Mouse (Mus musculus) telencephalon, adult 2 months (tissue): Measurements from ENCODE around the gene Cyp39a1.

Experiments
- DNase-seq: peaks from one replicate; pipeline ENCODE4 v3.0.0-alpha.2; 2011; ENCODE audit warnings: low read depth, low spot score

The Cyp39a1 gene

GRCm38 (mm10) chr17:43758607-43759259 is 91.5 kb downstream of the Cyp39a1 start:
- no peak for DNase-seq

DNA sequence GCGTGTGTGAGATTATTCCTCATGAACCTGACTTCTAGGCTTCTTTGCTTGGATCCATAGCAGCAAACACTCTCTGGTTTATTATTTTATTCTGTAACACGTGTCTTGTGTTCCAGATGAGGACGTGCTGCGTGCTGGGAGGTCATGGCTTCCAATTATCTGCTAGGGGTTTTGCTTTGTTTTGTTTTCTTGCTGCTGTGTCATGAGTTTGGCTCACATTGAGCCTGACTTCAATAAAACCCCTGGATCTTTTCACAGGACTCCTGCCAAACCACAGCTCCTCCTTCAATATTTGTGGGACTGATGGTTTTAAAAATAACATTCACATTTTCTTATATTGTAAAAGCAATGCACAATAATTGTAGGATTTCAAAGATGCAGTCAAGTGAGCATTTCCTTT is 117.3 kb downstream of the Cyp39a1 start:
- no peak for DNase-seq

DNA sequence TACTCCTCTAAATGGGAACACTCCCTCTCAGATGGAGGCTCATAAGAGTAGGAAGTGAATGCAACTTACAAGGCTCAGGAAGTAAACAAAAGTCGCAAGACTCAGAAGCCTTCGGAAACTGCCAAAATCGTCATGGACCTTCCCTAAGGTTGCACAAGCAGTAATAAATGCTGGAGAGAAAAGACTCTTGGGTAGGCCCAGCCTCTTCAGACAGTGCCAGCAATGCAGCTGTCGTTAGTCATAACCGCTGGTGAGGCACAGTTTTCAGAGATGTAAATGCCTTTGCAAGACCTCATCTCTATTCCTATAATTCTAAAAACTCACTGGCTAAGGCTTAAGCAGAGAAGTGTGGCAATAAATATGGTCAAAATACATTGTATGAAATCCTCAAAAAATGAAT is 121.0 kb downstream of the Cyp39a1 start:
- no peak for DNase-seq

GRCm38 (mm10) chr17:43789376-43789775 is 122.2 kb downstream of the Cyp39a1 start:
- DNase-seq, result no peak

- peak; percentile 62 for DNase-seq
Measured at GRCm38 (mm10) chr17:43791751-43792150, 124.5 kb downstream of the Cyp39a1 start.

DNA sequence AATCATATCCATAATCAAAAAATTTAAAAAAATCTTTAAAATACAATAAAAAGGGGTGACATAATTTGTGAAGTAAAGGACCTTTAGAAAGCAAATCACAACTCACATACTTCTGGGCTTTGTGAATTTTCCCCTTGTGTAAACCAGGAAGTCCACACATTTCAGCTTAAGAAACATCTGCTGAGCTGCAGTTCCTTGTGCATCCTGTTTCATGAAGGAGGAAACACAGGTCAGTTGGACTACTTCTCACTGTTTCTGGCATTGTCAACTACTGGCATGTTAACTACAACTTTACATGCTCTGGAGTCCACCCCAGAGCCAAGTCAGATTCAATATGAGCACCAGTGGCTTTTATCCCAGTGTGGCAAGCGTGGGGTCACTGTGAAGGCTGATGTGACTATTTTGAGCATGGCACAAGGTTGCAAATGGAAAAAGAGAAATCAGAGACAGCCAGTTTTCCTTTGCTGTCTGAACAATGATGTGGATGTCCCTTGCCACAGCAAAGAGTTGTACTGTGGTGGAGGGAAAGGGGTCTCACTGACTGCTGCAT is 127.6 kb downstream of the Cyp39a1 start:
- no peak for DNase-seq
